Mouse (Mus musculus) myocyte (in vitro differentiated cells): Measurements from ENCODE around the gene Dcx. TPM values are rescaled to one million over a fixed set of nuclear protein-coding genes. Genes with fewer than 3 reads are reported as not detected.
A peak's percentile ranks its signal among the peaks of the same experiment; 100 is the strongest.

Source experiments
- H3K27me3 ChIP-seq: one replicate; pipeline ENCODE4 v1.6.1; 2011; ENCODE audit not compliant: control insufficient read depth, insufficient read depth, insufficient read length
- H3K36me3 ChIP-seq: one replicate; pipeline ENCODE4 v1.6.1; 2011; ENCODE audit not compliant: control insufficient read depth, insufficient read depth
- H3K4me2 ChIP-seq: one replicate; pipeline ENCODE4 v1.6.1; 2011; ENCODE audit warnings: low read depth, control low read depth
- H3K4me3 ChIP-seq: one replicate; pipeline ENCODE4 v1.5.1; 2011; ENCODE audit warnings: mild to moderate bottlenecking, control low read depth, moderate library complexity
- H3K79me2 ChIP-seq: one replicate; pipeline ENCODE4 v1.6.1; 2011; ENCODE audit not compliant: control insufficient read depth, insufficient read depth
- H3ac ChIP-seq: one replicate; pipeline ENCODE4 v1.6.1; 2011; ENCODE audit not compliant: control insufficient read depth, insufficient read length
- CEBPB ChIP-seq: IDR thresholded peaks from 2 replicates; pipeline ENCODE4 v1.6.1; 2011; ENCODE audit warnings: mild to moderate bottlenecking, moderate library complexity; ENCODE audit not compliant: poor library complexity, insufficient read depth, severe bottlenecking
- E2F4 ChIP-seq: IDR thresholded peaks from one replicate; pipeline ENCODE4 v1.6.1; 2011; ENCODE audit warnings: mild to moderate bottlenecking, control low read depth, moderate library complexity; ENCODE audit not compliant: insufficient read depth
- MAX ChIP-seq: IDR thresholded peaks from one replicate; pipeline ENCODE4 v1.6.1; 2011; ENCODE audit warnings: low read depth, mild to moderate bottlenecking, control low read depth
- MYOD1 ChIP-seq, 3 experiments: IDR thresholded peaks; one replicate each; pipeline ENCODE4 v1.6.1; 2011; ENCODE audit warnings: control low read depth in 2 of 3, low read depth in 2 of 3, mild to moderate bottlenecking in 2 of 3, moderate library complexity in 1 of 3; ENCODE audit not compliant: insufficient read length in 2 of 3, control insufficient read depth in 1 of 3
- MYOG ChIP-seq, 3 experiments: IDR thresholded peaks; one replicate each; pipeline ENCODE4 v1.6.1; 2011; ENCODE audit warnings: control low read depth in 2 of 3, low read depth in 2 of 3, mild to moderate bottlenecking in 2 of 3; ENCODE audit not compliant: insufficient read length in 2 of 3, control insufficient read depth in 1 of 3, insufficient read depth in 1 of 3
- POLR2A ChIP-seq: IDR thresholded peaks from one replicate; pipeline ENCODE4 v1.6.1; 2011; ENCODE audit warnings: low read depth, mild to moderate bottlenecking, control low read depth, moderate library complexity; ENCODE audit not compliant: insufficient read length
- POLR2AphosphoS2 ChIP-seq: IDR thresholded peaks from one replicate; pipeline ENCODE4 v1.6.1; 2011; ENCODE audit warnings: low read depth, control low read depth; ENCODE audit not compliant: insufficient read length
- REST ChIP-seq: IDR thresholded peaks from one replicate; pipeline ENCODE4 v1.6.1; 2011; ENCODE audit warnings: mild to moderate bottlenecking, control low read depth, moderate library complexity; ENCODE audit not compliant: insufficient read depth, insufficient read length
- SRF ChIP-seq: IDR thresholded peaks from one replicate; pipeline ENCODE4 v1.6.1; 2011; ENCODE audit warnings: low read depth; ENCODE audit not compliant: control insufficient read depth, insufficient read length
- TCF12 ChIP-seq: IDR thresholded peaks from one replicate; pipeline ENCODE4 v1.6.1; 2011; ENCODE audit warnings: mild to moderate bottlenecking, control low read depth; ENCODE audit not compliant: poor library complexity, insufficient read depth, severe bottlenecking
- TCF3 ChIP-seq: IDR thresholded peaks from one replicate; pipeline ENCODE4 v1.6.1; 2011; ENCODE audit warnings: low read depth, control low read depth; ENCODE audit not compliant: insufficient read length
- USF1 ChIP-seq: IDR thresholded peaks from one replicate; pipeline ENCODE4 v1.6.1; 2011; ENCODE audit warnings: low read depth, mild to moderate bottlenecking, control low read depth, moderate library complexity
- polyA plus RNA-seq: library from polyadenylated mRNA; unstranded; fragments of >200 nt; fragmentation: generic; extraction: Trizol; gene quantifications from one replicate; pipeline ENCODE4 v1.2.1, GENCODE M21; 2012; ENCODE audit warnings: missing spikeins

Dcx gene
- 0.02 TPM for polyA plus RNA-seq

- Histone ChIP-seq H3K79me2 (no peaks in the 10 kb centered on the region), H3K4me2 (no peak within 1 kb of the TSS), H3ac (no peak within 1 kb of the TSS), H3K4me3 (no peak within 1 kb of the TSS), H3K27me3 (no peaks in the 10 kb centered on the region), H3K36me3 (no peaks in the 10 kb centered on the region)
- TF ChIP-seq REST (no peak), E2F4 (no peak), SRF (no peak)
These were observed at the start of gene Dcx for GRCm38 (mm10) chrX:143932958-143933357. Gene Dcx, minus strand, starts transcription at chrX:143933311.

- H3K4me3 ChIP-seq, result no peak overlapping the region
- no peaks in the 10 kb centered on the region for H3K79me2 ChIP-seq
- H3K36me3 ChIP-seq, result no peaks in the 10 kb centered on the region
- no peak overlapping the region for H3K4me2 ChIP-seq
- no peak for TF ChIP-seq POLR2AphosphoS2
- TF ChIP-seq MYOD1 (IDR thresholded peaks at IDR 0.05; ENCODE audit: control insufficient read depth in 1 of 3, insufficient read length in 2 of 3, low read depth in 2 of 3), result peak in 2 of 3 experiments; percentile 12 to 45
- TF ChIP-seq MYOG (IDR thresholded peaks at IDR 0.05; ENCODE audit: control insufficient read depth in 1 of 3, insufficient read depth in 1 of 3, insufficient read length in 2 of 3, low read depth in 2 of 3), result peak in 2 of 3 experiments; percentile 13 to 31
- TF ChIP-seq TCF3, result no peak
- no peak for TF ChIP-seq REST
- no peak for TF ChIP-seq SRF
- no peak for TF ChIP-seq MAX
- TF ChIP-seq CEBPB, result no peak
- no peak for TF ChIP-seq USF1
- no peak for TF ChIP-seq POLR2A
- H3ac ChIP-seq, result no peak overlapping the region
- no peaks in the 10 kb centered on the region for H3K27me3 ChIP-seq
These were observed 33.1 kb upstream of the Dcx start for GRCm38 (mm10) chrX:143966249-143966648.

DNA sequence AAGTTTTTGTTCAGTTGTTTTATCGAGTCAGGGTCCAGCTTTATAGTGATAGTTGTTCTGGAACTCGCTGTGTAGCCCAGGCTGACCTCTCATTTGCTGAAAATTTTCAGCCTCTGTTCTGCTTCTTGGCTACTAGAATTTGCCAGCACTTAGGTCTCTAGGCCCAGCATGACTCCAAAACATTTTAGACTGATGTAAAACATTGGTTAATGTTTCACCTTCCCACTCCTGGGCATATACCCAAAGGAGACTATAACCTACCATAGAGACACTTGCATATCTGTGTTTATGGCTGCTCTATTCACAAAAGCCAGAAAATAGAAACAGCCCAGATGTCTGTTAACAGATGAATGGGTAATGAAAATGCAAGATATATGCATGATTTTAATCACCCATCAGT lies 560 bp upstream of the Dcx start:
- H3K36me3 ChIP-seq, result no peaks in the 10 kb centered on the region
- no peaks in the 10 kb centered on the region for H3K79me2 ChIP-seq
- H3K27me3 ChIP-seq, result no peaks in the 10 kb centered on the region
- H3K4me2 ChIP-seq, result no peak overlapping the region
- no peak overlapping the region for H3ac ChIP-seq
- no peak overlapping the region for H3K4me3 ChIP-seq
- no peak for TF ChIP-seq E2F4
- no peak for TF ChIP-seq REST
- no peak for TF ChIP-seq CEBPB
- TF ChIP-seq SRF, result no peak

DNA sequence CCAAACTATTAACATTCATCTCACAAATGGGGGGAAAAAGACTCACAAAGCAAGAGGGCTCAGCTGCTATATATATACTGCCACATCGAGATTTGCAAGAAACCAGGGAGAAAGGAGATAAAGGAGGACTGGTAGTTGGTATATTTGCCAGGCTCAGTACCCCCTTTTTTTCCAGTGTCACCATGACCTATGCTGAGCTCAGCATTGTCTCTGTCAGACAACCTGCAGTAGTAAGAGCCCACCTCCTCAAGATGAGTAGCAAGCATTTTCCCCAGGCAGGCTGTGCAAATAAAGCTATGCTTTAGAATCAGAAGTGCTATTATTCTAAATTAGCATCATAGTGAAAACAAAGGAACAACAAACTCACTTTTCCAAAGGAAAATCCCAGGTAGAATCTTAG lies 581 bp downstream of the Dcx start:
- TF ChIP-seq USF1, result no peak
- no peak for TF ChIP-seq REST
- no peak for TF ChIP-seq TCF12
- TF ChIP-seq MAX, result no peak
- TF ChIP-seq SRF, result no peak
- TF ChIP-seq TCF3, result no peak
- no peak for TF ChIP-seq MYOD1 (IDR thresholded peaks at IDR 0.05; ENCODE audit: control insufficient read depth in 1 of 3, insufficient read length in 2 of 3, low read depth in 2 of 3)
- no peak for TF ChIP-seq E2F4
- Histone ChIP-seq H3K4me2 (no peak overlapping the region), H3ac (no peak overlapping the region), H3K36me3 (no peaks in the 10 kb centered on the region), H3K27me3 (no peaks in the 10 kb centered on the region), H3K4me3 (no peak overlapping the region), H3K79me2 (no peaks in the 10 kb centered on the region)

DNA sequence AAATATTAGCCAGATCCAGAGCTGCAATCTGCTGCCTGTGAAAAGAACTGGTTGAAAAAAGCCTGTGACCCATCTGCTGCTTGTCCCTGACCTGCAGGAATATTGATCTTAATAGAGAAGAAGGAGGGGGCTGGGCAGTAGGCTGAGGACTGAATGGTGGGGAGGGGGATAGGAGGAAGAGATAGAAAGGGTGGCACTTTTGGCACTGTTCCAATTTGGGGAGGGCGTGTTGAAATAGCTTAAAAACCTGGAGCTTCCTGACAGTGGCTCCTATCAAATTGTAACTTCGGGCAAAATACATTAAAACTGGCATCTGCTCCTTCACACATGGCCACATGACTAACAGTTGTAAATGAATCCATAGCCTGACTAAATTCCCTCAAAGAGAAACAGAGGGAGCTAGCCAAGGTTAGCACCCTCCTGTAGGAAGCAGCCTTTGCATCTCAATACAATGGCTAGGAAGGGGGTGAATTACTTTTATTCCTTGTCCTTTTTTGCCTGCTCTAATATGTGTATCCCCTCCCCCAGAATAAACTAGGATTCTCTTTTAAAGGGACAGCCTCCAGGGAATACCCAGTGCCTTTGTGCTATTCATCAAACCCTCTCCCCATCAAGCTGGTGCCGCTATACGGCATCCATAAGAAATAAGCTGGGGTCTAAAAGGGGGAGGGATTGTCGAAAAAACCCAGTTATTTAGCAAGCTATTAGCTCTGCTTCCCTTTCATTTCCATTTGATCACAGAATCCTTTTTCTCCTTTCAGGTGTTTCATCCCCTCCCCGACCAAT lies 1.5 kb downstream of the Dcx start:
- Histone ChIP-seq H3K27me3 (no peaks in the 10 kb centered on the region), H3K4me3 (no peak overlapping the region), H3K36me3 (no peaks in the 10 kb centered on the region), H3K79me2 (no peaks in the 10 kb centered on the region), H3K4me2 (no peak overlapping the region), H3ac (no peak overlapping the region)
- TF ChIP-seq MYOD1 (IDR thresholded peaks at IDR 0.05; ENCODE audit: control insufficient read depth in 1 of 3, insufficient read length in 2 of 3, low read depth in 2 of 3), result no peak
- TF ChIP-seq REST, result no peak
- TF ChIP-seq TCF12, result no peak
- no peak for TF ChIP-seq POLR2AphosphoS2
